18 mouse cellular contexts compared by ENCODE assay signal in the genomic region with DNA sequence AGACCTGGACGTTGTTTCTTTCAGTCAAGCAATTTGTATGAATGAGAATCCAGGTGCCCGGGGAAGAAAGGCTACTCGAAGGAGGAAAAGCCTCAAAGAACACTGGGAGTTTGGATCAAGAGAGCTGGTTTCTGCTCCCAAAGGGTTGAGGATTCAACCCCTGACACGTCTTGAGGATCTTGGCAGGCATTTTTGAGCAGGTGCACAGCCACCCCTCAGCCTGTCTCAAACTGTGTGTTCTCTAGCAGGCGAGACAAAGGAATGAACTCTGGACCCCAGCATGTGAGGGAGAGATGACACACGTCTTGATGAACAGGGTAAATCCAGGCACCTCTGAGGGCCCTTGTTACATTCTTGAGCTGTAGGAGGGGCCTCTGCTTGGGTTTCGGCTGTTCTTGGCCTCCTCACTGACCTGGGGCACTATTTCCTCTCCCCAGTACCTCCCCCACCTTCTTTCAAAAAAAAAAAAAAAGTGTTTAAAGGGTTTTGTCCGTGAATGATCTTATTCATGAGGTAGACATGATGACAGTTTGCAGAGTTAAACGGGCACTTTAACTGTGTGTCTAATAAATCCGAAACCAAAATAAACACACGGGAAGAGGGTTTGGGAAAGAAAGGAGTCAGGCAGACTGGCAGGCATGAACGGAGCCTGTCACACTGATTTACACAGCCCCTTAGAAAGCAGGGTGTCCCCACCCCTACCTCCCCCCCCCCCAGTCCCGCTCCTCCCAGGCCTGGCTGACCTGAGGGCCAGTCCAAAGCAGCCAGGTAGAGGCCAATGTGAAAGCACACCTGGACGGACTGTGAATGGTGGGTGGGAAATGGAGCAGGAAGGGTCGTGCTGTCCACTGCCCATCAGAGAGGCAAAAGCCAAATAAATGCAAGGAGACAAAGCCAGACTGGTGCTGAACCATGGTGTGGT.
DNase-seq lines count a peak whose midpoint lies in the region; ATAC-seq and TF ChIP-seq lines count a peak whose summit lies in the region.
"Had no signal": no experiment of that assay in that cellular context is flagged by ENCODE, and none has a peak within 500 bp of the region (broad histone marks: within the 10 kb centered on the region; RNA-seq: fewer than 3 reads in every experiment).

No protein-coding gene starts in this region.

- H3K4me1 ChIP-seq in lung, postnatal 0 days (ENCODE audit: insufficient read depth, low read depth, low read length): no peaks in the 10 kb centered on the region
- H3K4me1 ChIP-seq in lung, adult 2 months (ENCODE audit: control insufficient read depth, insufficient read depth, low read length): no peaks in the 10 kb centered on the region
- H3K4me1 ChIP-seq in intestine, postnatal 0 days (replicated peaks; ENCODE audit: control insufficient read depth, insufficient read depth, low read length): peaks cover 6% of the 10 kb centered on the region
- H3K4me1 ChIP-seq in stomach, embryonic 16.5 days (ENCODE audit: control insufficient read depth, insufficient read depth, low read length): peaks cover 7% of the 10 kb centered on the region
- H3K4me1 ChIP-seq: neural tube, embryonic 13.5 days had no signal

- DNase-seq in embryo, embryonic 10 days (ENCODE audit: low spot score): peak; percentile 21
- no peak for DNase-seq in embryo, embryonic 9.5 days (ENCODE audit: extremely low spot score)
- peak; percentile 49 for DNase-seq in lung, postnatal 0 days (ENCODE audit: low spot score)
- no peak for DNase-seq in lung, adult 2 months
- DNase-seq in cerebellum, adult 11 months: no peak
- no peak for DNase-seq in adrenal gland, postnatal 4 days (ENCODE audit: low spot score in 2 of 2)
- DNase-seq: adrenal gland, adult 8-10 months; cerebellum, adult 8-10 months; kidney, adult 11 months; lung, adult 18-20 months; thymus, postnatal 25 days had no signal

- no peak overlapping the region for H3K4me3 ChIP-seq in lung, postnatal 0 days (ENCODE audit: low read depth, low read length)
- no peak overlapping the region for H3K4me3 ChIP-seq in lung, adult 2 months (replicated peaks; ENCODE audit: extremely low read depth, low read depth, low read length)
- H3K4me3 ChIP-seq in intestine, postnatal 0 days (ENCODE audit: low read depth, low read length): no peak overlapping the region
- no peak overlapping the region for H3K4me3 ChIP-seq in stomach, embryonic 16.5 days (replicated peaks; ENCODE audit: low read length)
- H3K4me3 ChIP-seq: embryonic facial prominence, embryonic 12.5 days; hindbrain, embryonic 10.5 days; layer of hippocampus, adult 2 months; limb, embryonic 15.5 days; neural tube, embryonic 13.5 days had no signal

- no peak for TF ChIP-seq CTCF in lung, postnatal 0 days (IDR thresholded peaks at IDR 0.05)
- TF ChIP-seq CTCF in lung, adult 2 months (IDR thresholded peaks at IDR 0.05; ENCODE audit: insufficient read depth, low read length): no peak
- no peak for TF ChIP-seq CTCF in intestine, postnatal 0 days (IDR thresholded peaks at IDR 0.05; ENCODE audit: low read depth)

- peak; percentile 54 for ATAC-seq in lung, postnatal 0 days
- ATAC-seq in intestine, postnatal 0 days: peak; percentile 84
- ATAC-seq in stomach, embryonic 16.5 days (ENCODE audit: insufficient read depth, low FRiP score): 0 out of 2 replicates have a peak, but pooled peaks have one; percentile 25

- 0 out of 2 replicates have a peak overlapping the region, but pooled peaks have one; percentile 32 for H3K27ac ChIP-seq in lung, postnatal 0 days (ENCODE audit: low read length)
- H3K27ac ChIP-seq in intestine, postnatal 0 days (ENCODE audit: low read depth, low read length): no peak overlapping the region
- H3K27ac ChIP-seq in stomach, embryonic 16.5 days (ENCODE audit: low read length): peak overlapping the region; percentile 73
- H3K27ac ChIP-seq: embryonic facial prominence, embryonic 12.5 days; hindbrain, embryonic 10.5 days; layer of hippocampus, adult 2 months; limb, embryonic 15.5 days; neural tube, embryonic 13.5 days had no signal

- no peaks in the 10 kb centered on the region for H3K27me3 ChIP-seq in lung, postnatal 0 days (replicated peaks; ENCODE audit: insufficient read depth, low read length)
- no peaks in the 10 kb centered on the region for H3K27me3 ChIP-seq in intestine, postnatal 0 days (replicated peaks; ENCODE audit: control insufficient read depth, insufficient read depth, low read length)
- H3K27me3 ChIP-seq in stomach, embryonic 16.5 days (ENCODE audit: control insufficient read depth, insufficient read depth, low read length): no peaks in the 10 kb centered on the region
- H3K27me3 ChIP-seq: limb, embryonic 15.5 days; neural tube, embryonic 13.5 days had no signal

- 22% methylated on average over 15 of the region's 15 CpGs for WGBS in lung, postnatal 0 days
- WGBS in lung, adult 2 months: 28% methylated on average over 15 of the region's 15 CpGs
- WGBS in intestine, postnatal 0 days: 24% methylated on average over 15 of the region's 15 CpGs
- 25% methylated on average over 15 of the region's 15 CpGs for WGBS in stomach, embryonic 16.5 days

- TF ChIP-seq POLR2A in lung, adult 2 months (IDR thresholded peaks at IDR 0.05; ENCODE audit: borderline replicate concordance, extremely low read depth, low read depth, low read length): no peak

- no peak overlapping the region for H3K9ac ChIP-seq in lung, postnatal 0 days (replicated peaks; ENCODE audit: low read depth)
- no peak overlapping the region for H3K9ac ChIP-seq in intestine, postnatal 0 days (ENCODE audit: low read depth, low read length)
- H3K9ac ChIP-seq in stomach, embryonic 16.5 days (ENCODE audit: low read length): no peak overlapping the region; the same call in 1 of the 2 replicates
- H3K9ac ChIP-seq: embryonic facial prominence, embryonic 12.5 days; limb, embryonic 15.5 days; neural tube, embryonic 13.5 days had no signal

- no peak for TF ChIP-seq EP300 in lung, postnatal 0 days (IDR thresholded peaks at IDR 0.05)

- H3K4me2 ChIP-seq in lung, postnatal 0 days (replicated peaks; ENCODE audit: low read depth, low read length): peak overlapping the region; percentile 20
- H3K4me2 ChIP-seq in intestine, postnatal 0 days (replicated peaks; ENCODE audit: low read depth): peak overlapping the region; percentile 24; the same call in 1 of the 2 replicates
- 0 out of 2 replicates have a peak overlapping the region, but pooled peaks have one; percentile 14 for H3K4me2 ChIP-seq in stomach, embryonic 16.5 days (ENCODE audit: low read depth, low read length)
- H3K4me2 ChIP-seq: embryonic facial prominence, embryonic 12.5 days; limb, embryonic 15.5 days; neural tube, embryonic 13.5 days had no signal

- H3K9me3 ChIP-seq in lung, postnatal 0 days (ENCODE audit: low read length): no peaks in the 10 kb centered on the region
- no peaks in the 10 kb centered on the region for H3K9me3 ChIP-seq in intestine, postnatal 0 days (ENCODE audit: control insufficient read depth)
- H3K9me3 ChIP-seq in stomach, embryonic 16.5 days (replicated peaks; ENCODE audit: control insufficient read depth, low read length): no peaks in the 10 kb centered on the region
- H3K9me3 ChIP-seq: embryonic facial prominence, embryonic 12.5 days; hindbrain, embryonic 10.5 days; limb, embryonic 15.5 days; neural tube, embryonic 13.5 days had no signal

- H3K36me3 ChIP-seq in lung, postnatal 0 days (ENCODE audit: insufficient read depth, low read length): no peaks in the 10 kb centered on the region
- no peaks in the 10 kb centered on the region for H3K36me3 ChIP-seq in intestine, postnatal 0 days (ENCODE audit: control insufficient read depth, insufficient read depth)
- no peaks in the 10 kb centered on the region for H3K36me3 ChIP-seq in stomach, embryonic 16.5 days (ENCODE audit: control insufficient read depth, insufficient read depth, low read length)
- H3K36me3 ChIP-seq: embryonic facial prominence, embryonic 12.5 days; hindbrain, embryonic 10.5 days; limb, embryonic 15.5 days; neural tube, embryonic 13.5 days had no signal

Comparison
In these comparisons a context has a peak if more than half of its experiments do, and no peak if none do; other contexts are left out.
1. DNase-seq: peak in embryo, embryonic 10 days (single experiment) and lung, postnatal 0 days (single experiment); none in embryo, embryonic 9.5 days (single experiment), lung, adult 2 months (single experiment), cerebellum, adult 11 months (single experiment) and adrenal gland, postnatal 4 days (0 of 2).
2. ATAC-seq: peak in every context shown above with its lines; median percentile 84 in intestine, postnatal 0 days; 54 in lung, postnatal 0 days; 25 in stomach, embryonic 16.5 days.
3. Peak in every context shown above with its lines, with median percentiles within 50 percentile points of each other: H3K4me2 ChIP-seq.